Mouse (Mus musculus): Measurements from ENCODE around the gene Tmem129.
A peak's percentile ranks its signal among the peaks of the same experiment; 100 is the strongest.

Gene Tmem129

GRCm38 (mm10) chr5:33638826-33639225 is 19.4 kb downstream of the Tmem129 start:
- DNase-seq (ENCODE audit: low read depth, low spot score) = peak; percentile 20

- DNase-seq (ENCODE audit: low read depth, low spot score) = no peak
Measured at GRCm38 (mm10) chr5:33637606-33638350, 20.4 kb downstream of the Tmem129 start.

GRCm38 (mm10) chr5:33635361-33635760 is 22.9 kb downstream of the Tmem129 start:
- no peak for DNase-seq (ENCODE audit: low read depth, low spot score)

- no peak for DNase-seq (ENCODE audit: low read depth, low spot score)
Measured at GRCm38 (mm10) chr5:33632526-33632925, 25.7 kb downstream of the Tmem129 start.

GRCm38 (mm10) chr5:33630615-33631014 is 27.6 kb downstream of the Tmem129 start:
- peak; percentile 50 for DNase-seq (ENCODE audit: low read depth, low spot score)

- DNase-seq (ENCODE audit: low read depth, low spot score) = peak; percentile 73
Measured at GRCm38 (mm10) chr5:33630061-33630460, 28.2 kb downstream of the Tmem129 start.

GRCm38 (mm10) chr5:33629301-33629987 is 28.8 kb downstream of the Tmem129 start, which contains the start of the genes Fam53a and Gm9903:
TSS of gene Fam53a (minus strand) at chr5:33629635.
TSS of gene Gm9903 (plus strand) at chr5:33629925.
- peak; percentile 98 for DNase-seq (ENCODE audit: low read depth, low spot score)

GRCm38 (mm10) chr5:33628820-33629300 is 29.4 kb downstream of the Tmem129 start:
- DNase-seq (ENCODE audit: low read depth, low spot score) = peak; percentile 71

- peak; percentile 84 for DNase-seq (ENCODE audit: low read depth, low spot score)
Measured at GRCm38 (mm10) chr5:33627968-33628367, 30.2 kb downstream of the Tmem129 start.

- no peak for DNase-seq (ENCODE audit: low read depth, low spot score)
Measured at GRCm38 (mm10) chr5:33623766-33624165, 34.5 kb downstream of the Tmem129 start.

- peak; percentile 52 for DNase-seq (ENCODE audit: low read depth, low spot score)
Measured at GRCm38 (mm10) chr5:33622671-33623070, 35.5 kb downstream of the Tmem129 start.

GRCm38 (mm10) chr5:33614391-33614790 is 43.8 kb downstream of the Tmem129 start:
- peak; percentile 89 for DNase-seq (ENCODE audit: low read depth, low spot score)

- no peak for DNase-seq (ENCODE audit: low read depth, low spot score)
Measured at GRCm38 (mm10) chr5:33611795-33612194, 46.4 kb downstream of the Tmem129 start.

- no peak for DNase-seq (ENCODE audit: low read depth, low spot score)
Measured at GRCm38 (mm10) chr5:33609226-33609625, 49.0 kb downstream of the Tmem129 start.

GRCm38 (mm10) chr5:33607434-33607833 is 50.8 kb downstream of the Tmem129 start:
- DNase-seq (ENCODE audit: low read depth, low spot score) = no peak

GRCm38 (mm10) chr5:33606631-33607030 is 51.6 kb downstream of the Tmem129 start:
- no peak for DNase-seq (ENCODE audit: low read depth, low spot score)

GRCm38 (mm10) chr5:33605314-33605713 is 52.9 kb downstream of the Tmem129 start:
- no peak for DNase-seq (ENCODE audit: low read depth, low spot score)

Measured in 3T3-L1 (cell line).